Mouse (Mus musculus) MEL (cell line): ENCODE measurements around the gene Ascc2. TPM values are rescaled to one million over a fixed set of nuclear protein-coding genes. Genes with fewer than 3 reads are reported as not detected.
"Not testable (repeated sequence)": the region's sequence is repeated elsewhere in the genome, so short reads cannot be mapped to it uniquely, and the experiment has no call there.

ENCODE experiments used
- DNase-seq: peaks from one replicate; pipeline ENCODE4 v3.0.0; 2011; ENCODE audit warnings: low read depth, low spot score
- H3K27ac ChIP-seq: 2 replicates; pipeline ENCODE4 v1.5.1; 2012; ENCODE audit warnings: low read depth, mild to moderate bottlenecking, control low read depth, low read length, moderate library complexity; ENCODE audit not compliant: control insufficient read depth
- H3K27me3 ChIP-seq, 2 experiments: fragments of 150-350 bp in 1 of 2; sonication (generic) in 1 of 2; 2 replicates each; pipeline ENCODE4 v1.6.1; 2012; ENCODE audit warnings: low read length in 2 of 2, mild to moderate bottlenecking in 2 of 2, improper control_type of control experiment in 1 of 2, moderate library complexity in 1 of 2; ENCODE audit not compliant: insufficient read depth in 2 of 2, control insufficient read depth in 1 of 2
- H3K36me3 ChIP-seq, 2 experiments: 2 replicates each; pipeline ENCODE4 v1.6.1; 2012 to 2014; ENCODE audit warnings: low read length in 2 of 2, improper control_type of control experiment in 1 of 2, inconsistent platforms in 1 of 2, mild to moderate bottlenecking in 1 of 2; ENCODE audit not compliant: insufficient read depth in 2 of 2, control insufficient read depth in 1 of 2
- H3K4me1 ChIP-seq, 2 experiments: fragments of 150-350 bp in 1 of 2; sonication (generic) in 1 of 2; 2 replicates each; pipeline ENCODE4 v1.6.1; 2012; ENCODE audit warnings: low read length in 2 of 2, improper control_type of control experiment in 1 of 2, mild to moderate bottlenecking in 1 of 2; ENCODE audit not compliant: insufficient read depth in 2 of 2, control insufficient read depth in 1 of 2
- H3K4me3 ChIP-seq, 2 experiments: fragments of 150-350 bp in 1 of 2; sonication (generic) in 1 of 2; 2 replicates each; pipeline ENCODE4 v1.5.1; 2012; ENCODE audit warnings: low read depth in 2 of 2, low read length in 2 of 2, mild to moderate bottlenecking in 2 of 2, moderate library complexity in 2 of 2, control low read depth in 1 of 2, improper control_type of control experiment in 1 of 2; ENCODE audit not compliant: control insufficient read depth in 1 of 2, insufficient read depth in 1 of 2
- H3K79me2 ChIP-seq: 2 replicates; pipeline ENCODE4 v1.6.1; 2012; ENCODE audit warnings: mild to moderate bottlenecking, low read length, moderate library complexity; ENCODE audit not compliant: control insufficient read depth, poor library complexity, insufficient read depth
- H3K9ac ChIP-seq: 2 replicates; pipeline ENCODE4 v1.6.1; 2012; ENCODE audit warnings: low read depth, mild to moderate bottlenecking, control low read depth, low read length, moderate library complexity; ENCODE audit not compliant: control insufficient read depth, poor library complexity, severe bottlenecking
- H3K9me3 ChIP-seq: fragments of 150-350 bp; sonication (generic); replicated peaks from 2 replicates; pipeline ENCODE4 v1.6.1; 2012; ENCODE audit warnings: mild to moderate bottlenecking, low read length, improper control_type of control experiment, moderate library complexity; ENCODE audit not compliant: insufficient read depth
- CHD1 ChIP-seq: IDR thresholded peaks from 2 replicates; pipeline ENCODE4 v1.6.1; 2012; ENCODE audit warnings: low read depth, mild to moderate bottlenecking, inconsistent platforms, low read length, improper control_type of control experiment
- CTCF ChIP-seq, 3 experiments: IDR thresholded peaks in 2 of 3; conservative IDR thresholded peaks in 1 of 3; 2 replicates each; pipeline ENCODE4 v1.5.1; 2011 to 2012; ENCODE audit warnings: low read length in 3 of 3, low read depth in 2 of 3, mild to moderate bottlenecking in 2 of 3, improper control_type of control experiment in 1 of 3, inconsistent platforms in 1 of 3, mixed read lengths in 1 of 3, moderate library complexity in 1 of 3; ENCODE audit not compliant: control insufficient read depth in 1 of 3, insufficient read depth in 1 of 3, poor library complexity in 1 of 3, severe bottlenecking in 1 of 3
- GATA1 ChIP-seq: IDR thresholded peaks from 2 replicates; pipeline ENCODE4 v1.6.1; 2011; ENCODE audit warnings: low read depth, low read length, improper control_type of control experiment
- JUND ChIP-seq: IDR thresholded peaks from 2 replicates; pipeline ENCODE4 v1.6.1; 2011; ENCODE audit warnings: low read depth, mild to moderate bottlenecking, improper control_type of control experiment, low read length
- KAT2A ChIP-seq: conservative IDR thresholded peaks from 2 replicates; pipeline ENCODE4 v1.6.1; 2012; ENCODE audit warnings: low read depth, low read length, improper control_type of control experiment, inconsistent platforms
- MAFK ChIP-seq: IDR thresholded peaks from 2 replicates; pipeline ENCODE4 v1.6.1; 2011; ENCODE audit warnings: low read depth, mild to moderate bottlenecking, low read length, improper control_type of control experiment, borderline replicate concordance
- MAX ChIP-seq: IDR thresholded peaks from 2 replicates; pipeline ENCODE4 v1.6.1; 2011; ENCODE audit warnings: low read length, improper control_type of control experiment
- MAZ ChIP-seq: IDR thresholded peaks from 2 replicates; pipeline ENCODE4 v1.6.1; 2012; ENCODE audit warnings: low read depth, mild to moderate bottlenecking, inconsistent platforms, low read length, improper control_type of control experiment
- MEF2A ChIP-seq: IDR thresholded peaks from 2 replicates; pipeline ENCODE4 v1.6.1; 2014; ENCODE audit warnings: low read depth, mild to moderate bottlenecking, inconsistent platforms, low read length, improper control_type of control experiment; ENCODE audit not compliant: poor library complexity, insufficient replicate concordance, severe bottlenecking; ENCODE audit errors: extremely low read depth
- MXI1 ChIP-seq: IDR thresholded peaks from 2 replicates; pipeline ENCODE4 v1.6.1; 2011; ENCODE audit warnings: mild to moderate bottlenecking, low read depth, low read length, improper control_type of control experiment
- MYB ChIP-seq: IDR thresholded peaks from 2 replicates; pipeline ENCODE4 v1.6.1; 2011; ENCODE audit warnings: mild to moderate bottlenecking, low read depth, low read length, improper control_type of control experiment
- POLR2A ChIP-seq, 2 experiments: IDR thresholded peaks; 2 replicates each; pipeline ENCODE4 v1.6.1; 2011 to 2012; ENCODE audit warnings: low read length in 2 of 2, mild to moderate bottlenecking in 2 of 2, control low read depth in 1 of 2, improper control_type of control experiment in 1 of 2, low read depth in 1 of 2, moderate library complexity in 1 of 2; ENCODE audit not compliant: control insufficient read depth in 1 of 2, insufficient read depth in 1 of 2, poor library complexity in 1 of 2
- RAD21 ChIP-seq: IDR thresholded peaks from 2 replicates; pipeline ENCODE4 v1.6.1; 2011; ENCODE audit warnings: mild to moderate bottlenecking, low read depth, low read length, improper control_type of control experiment
- RCOR1 ChIP-seq: IDR thresholded peaks from 2 replicates; pipeline ENCODE4 v1.6.1; 2012; ENCODE audit warnings: low read depth, mild to moderate bottlenecking, inconsistent platforms, low read length, improper control_type of control experiment
- SIN3A ChIP-seq: IDR thresholded peaks from 2 replicates; pipeline ENCODE4 v1.6.1; 2012; ENCODE audit warnings: low read length, improper control_type of control experiment, inconsistent platforms
- SMC3 ChIP-seq: IDR thresholded peaks from 2 replicates; pipeline ENCODE4 v1.6.1; 2011; ENCODE audit warnings: low read depth, low read length, improper control_type of control experiment
- TAL1 ChIP-seq: IDR thresholded peaks from 2 replicates; pipeline ENCODE4 v1.6.1; 2012; ENCODE audit warnings: mild to moderate bottlenecking, inconsistent platforms, low read length, moderate library complexity, mixed read lengths
- TBP ChIP-seq: IDR thresholded peaks from 2 replicates; pipeline ENCODE4 v1.8.0; 2011; ENCODE audit warnings: low read depth, low read length, improper control_type of control experiment
- USF2 ChIP-seq, 2 experiments: IDR thresholded peaks; 2 replicates each; pipeline ENCODE4 v1.6.1; 2011 to 2012; ENCODE audit warnings: improper control_type of control experiment in 2 of 2, low read length in 2 of 2, borderline replicate concordance in 1 of 2, inconsistent platforms in 1 of 2, low read depth in 1 of 2, mild to moderate bottlenecking in 1 of 2; ENCODE audit not compliant: insufficient read depth in 1 of 2
- ZC3H11A ChIP-seq: IDR thresholded peaks from 2 replicates; pipeline ENCODE4 v1.6.1; 2012; ENCODE audit warnings: low read depth, mild to moderate bottlenecking, inconsistent platforms, low read length, improper control_type of control experiment
- ZNF384 ChIP-seq: IDR thresholded peaks from 2 replicates; pipeline ENCODE4 v1.6.1; 2012; ENCODE audit warnings: low read depth, mild to moderate bottlenecking, inconsistent platforms, low read length, improper control_type of control experiment
- polyA plus RNA-seq, 2 experiments: library from polyadenylated mRNA; stranded (reverse) in 1 of 2; unstranded in 1 of 2; fragments of >175 nt in 1 of 2; fragments of >200 nt in 1 of 2; gene quantifications; 2 replicates each; pipeline versions ENCODE4 v1.2.1 to v1.2.4; 2012; ENCODE audit warnings: low replicate concordance in 2 of 2, low read depth in 1 of 2; ENCODE audit not compliant: insufficient read length in 2 of 2, insufficient read depth in 1 of 2, missing spikeins in 1 of 2
- total RNA-seq: library from RNA; depleted of rRNA; stranded (reverse); fragments of 300-350 nt; gene quantifications from 2 replicates; pipeline ENCODE4 v1.2.3, GENCODE M21; 2012

The Ascc2 gene
- total and polyA plus RNA-seq, 3 experiments = 27.5 to 98.2 (median 43.5) TPM

- peaks cover 10 to 12% of the 10 kb centered on the region in 2 experiments for H3K36me3 ChIP-seq
- H3K9me3 ChIP-seq = no peaks in the 10 kb centered on the region
- H3K4me1 ChIP-seq = peaks cover under 1 to 12% of the 10 kb centered on the region in 2 experiments
These were observed 6.2 kb downstream of the Ascc2 start for GRCm38 (mm10) chr11:4643722-4644121.

GRCm38 (mm10) chr11:4645180-4645579, 7.6 kb downstream of the Ascc2 start:
- peaks cover 3 to 23% of the 10 kb centered on the region in 2 experiments for H3K36me3 ChIP-seq

More at GRCm38 (mm10) chr11:4643722-4644121, 6.2 kb downstream of the Ascc2 start:
- DNase-seq = no peak
- no peaks in the 10 kb centered on the region for H3K27me3 ChIP-seq
- no peak for TF ChIP-seq TAL1
- TF ChIP-seq ZC3H11A = no peak
- TF ChIP-seq MEF2A = no peak
- TF ChIP-seq MAZ = no peak
- no peak for TF ChIP-seq JUND
- no peak for TF ChIP-seq RCOR1
- no peak for TF ChIP-seq RAD21
- TF ChIP-seq MYB = no peak
- TF ChIP-seq SMC3 = no peak
- no peak for TF ChIP-seq POLR2A (IDR thresholded peaks at IDR 0.05; ENCODE audit: control insufficient read depth in 1 of 2, insufficient read depth in 1 of 2, low read depth in 1 of 2, low read length in 2 of 2, poor library complexity in 1 of 2)
- no peak for TF ChIP-seq USF2 (IDR thresholded peaks at IDR 0.05; ENCODE audit: borderline replicate concordance in 1 of 2, insufficient read depth in 1 of 2, low read depth in 1 of 2, low read length in 2 of 2)
- TF ChIP-seq CTCF (IDR thresholded peaks at IDR 0.05 in 2 of 3, conservative IDR thresholded peaks at IDR 0.05 in 1 of 3; ENCODE audit: control insufficient read depth in 1 of 3, insufficient read depth in 1 of 3, low read depth in 2 of 3, low read length in 3 of 3, poor library complexity in 1 of 3, severe bottlenecking in 1 of 3) = no peak
- TF ChIP-seq MXI1 = no peak
- no peak for TF ChIP-seq MAFK
- TF ChIP-seq CHD1 = no peak
- no peak for TF ChIP-seq MAX
- no peak for TF ChIP-seq KAT2A
- no peak for TF ChIP-seq ZNF384
- no peak for TF ChIP-seq SIN3A
- TF ChIP-seq, all 39 proteins: peak for 0
- H3K4me3 ChIP-seq = no peak overlapping the region
- H3K27ac ChIP-seq = no peak overlapping the region
- H3K79me2 ChIP-seq = peaks cover 18% of the 10 kb centered on the region
- H3K9ac ChIP-seq = no peak overlapping the region

More at GRCm38 (mm10) chr11:4645180-4645579, 7.6 kb downstream of the Ascc2 start:
- not testable (repeated sequence) for H3K4me1 ChIP-seq, H3K79me2 ChIP-seq, H3K27ac ChIP-seq, H3K9ac ChIP-seq, H3K4me3 ChIP-seq, H3K27me3 ChIP-seq, H3K9me3 ChIP-seq
- TF ChIP-seq GATA1 (0 out of 2 replicates have a peak, but pooled peaks have one; percentile 27), TBP (peak; percentile 73), ZNF384 (peak; percentile 93)
- DNase-seq = peak; percentile 44
